Mouse (Mus musculus) cerebellum, adult (tissue): Measurements from ENCODE around the gene Pax5.

Experiments used
- ATAC-seq: cut with Nextera tagmentation; 2 replicates; pipeline ENCODE4 v1.9.2; 2017; ENCODE audit warnings: mild to moderate bottlenecking, moderate library complexity, mixed read lengths; ENCODE audit not compliant: insufficient number of reproducible peaks, low FRiP score, low TSS enrichment

The Pax5 gene

DNA sequence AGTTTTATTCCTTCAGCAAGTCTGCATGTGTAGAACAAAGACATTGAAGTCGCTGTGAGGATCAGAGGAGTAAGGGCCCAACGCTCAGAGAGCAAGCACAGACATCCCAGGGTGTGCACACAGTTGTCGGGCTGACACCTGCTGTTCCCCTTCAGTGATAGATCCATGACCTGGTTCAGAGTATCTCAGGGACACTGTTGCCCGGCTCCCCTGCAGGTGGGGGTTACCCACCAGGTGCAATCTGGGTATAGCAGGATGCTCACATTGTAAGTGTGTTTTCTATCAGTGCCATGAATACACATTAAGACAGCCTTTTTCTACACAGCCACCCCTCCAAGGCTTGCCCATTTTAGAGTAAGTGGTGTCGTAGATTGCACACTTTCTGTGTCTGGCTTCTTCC, 212.1 kb downstream of the Pax5 start:
- ATAC-seq = no peak

DNA sequence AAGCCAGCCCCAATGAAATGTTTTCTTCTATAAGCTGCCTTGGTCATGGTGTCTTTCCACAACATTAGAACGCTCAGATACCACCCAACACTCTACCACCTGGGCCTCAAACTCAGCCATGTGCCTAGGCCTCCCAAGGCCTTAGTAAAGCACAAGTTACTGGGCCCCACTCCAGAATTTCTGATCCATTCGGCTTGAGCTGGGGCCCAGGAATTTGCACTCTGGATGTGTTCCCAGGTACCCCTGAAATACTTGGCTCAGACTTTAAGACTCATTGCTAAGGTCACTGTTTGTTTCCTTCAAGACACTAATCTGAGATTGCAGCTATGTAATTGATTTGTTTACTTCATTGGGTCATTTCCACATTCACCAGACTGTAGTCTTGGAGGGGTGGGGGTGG, 214.5 kb downstream of the Pax5 start:
- no peak for ATAC-seq

DNA sequence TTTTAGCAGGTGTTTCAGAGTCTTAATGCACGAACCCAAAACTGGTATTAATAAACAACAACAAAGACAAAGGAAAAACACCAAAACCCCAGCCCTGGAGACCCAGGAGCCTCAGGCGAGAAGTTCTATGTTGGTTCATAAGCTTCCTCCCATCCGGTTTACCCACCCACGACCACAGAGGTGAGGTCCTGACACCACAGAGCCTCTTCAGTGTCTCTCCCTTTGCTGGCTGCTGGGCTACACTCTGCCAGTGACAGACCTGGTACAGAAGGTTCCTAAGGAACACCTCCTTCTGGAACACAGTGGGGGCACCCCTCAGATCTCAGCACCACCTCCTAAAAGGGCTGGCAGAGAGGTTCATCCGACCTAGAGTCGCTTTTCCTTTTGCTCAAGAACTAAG, 216.5 kb downstream of the Pax5 start:
- no peak for ATAC-seq

DNA sequence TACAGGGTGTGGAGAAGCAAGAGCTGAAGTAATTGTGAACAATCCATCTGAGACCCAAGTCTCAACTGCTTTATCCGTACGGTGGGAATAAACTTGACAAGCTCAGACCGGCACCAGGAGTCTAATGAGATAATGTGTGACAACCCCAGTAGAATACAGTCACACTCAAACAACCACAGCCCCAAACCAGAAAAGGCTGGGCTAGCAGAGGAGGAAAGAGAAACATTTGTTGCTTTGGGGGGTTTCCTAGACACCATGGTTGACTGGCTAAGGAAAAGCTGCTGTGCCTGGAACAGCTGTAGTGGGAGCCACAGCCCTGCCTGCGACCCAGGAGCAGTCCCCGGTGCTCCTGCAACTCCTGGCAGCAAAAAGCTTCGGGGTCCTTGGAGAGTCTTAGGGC, 219.4 kb downstream of the Pax5 start:
- no peak for ATAC-seq

DNA sequence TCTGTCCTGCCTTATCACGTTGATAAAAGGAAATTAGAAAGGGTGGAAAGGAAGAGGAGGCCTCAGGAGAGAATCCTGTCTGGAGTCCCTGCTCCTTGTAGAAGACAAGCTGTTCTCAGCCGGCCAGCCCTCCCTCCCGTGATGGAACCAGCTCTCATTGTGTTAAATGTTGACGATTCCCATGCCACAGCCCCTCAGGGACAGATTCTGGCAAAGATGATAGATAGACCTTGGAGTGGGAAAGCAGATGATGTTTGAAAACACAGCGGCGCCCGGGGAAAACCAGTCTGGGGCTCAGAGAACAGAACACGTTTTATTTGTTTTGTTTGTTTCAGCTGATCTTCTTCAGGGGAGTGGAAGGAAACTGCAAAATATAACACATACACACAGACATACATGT, 221.6 kb downstream of the Pax5 start:
- no peak for ATAC-seq

DNA sequence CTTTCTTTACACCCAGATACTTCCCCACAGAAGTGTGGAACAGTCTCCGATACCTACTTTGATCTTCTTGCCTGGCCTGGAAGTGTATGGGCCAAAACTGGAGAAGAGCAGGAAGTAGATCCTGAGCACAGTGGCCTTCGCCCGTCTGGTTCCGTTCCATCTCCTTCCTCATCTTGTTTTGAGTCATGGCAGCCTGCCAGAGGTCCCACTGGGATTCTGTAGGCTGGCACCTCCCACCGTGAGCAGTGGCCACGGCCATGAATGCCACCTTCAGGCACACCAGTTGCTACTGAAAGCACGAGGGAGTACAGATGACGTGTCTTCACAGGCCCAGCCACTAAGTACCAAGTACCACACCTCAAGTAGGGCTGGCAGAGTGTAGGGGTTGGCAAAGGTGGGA, 222.1 kb downstream of the Pax5 start:
- ATAC-seq = no peak

DNA sequence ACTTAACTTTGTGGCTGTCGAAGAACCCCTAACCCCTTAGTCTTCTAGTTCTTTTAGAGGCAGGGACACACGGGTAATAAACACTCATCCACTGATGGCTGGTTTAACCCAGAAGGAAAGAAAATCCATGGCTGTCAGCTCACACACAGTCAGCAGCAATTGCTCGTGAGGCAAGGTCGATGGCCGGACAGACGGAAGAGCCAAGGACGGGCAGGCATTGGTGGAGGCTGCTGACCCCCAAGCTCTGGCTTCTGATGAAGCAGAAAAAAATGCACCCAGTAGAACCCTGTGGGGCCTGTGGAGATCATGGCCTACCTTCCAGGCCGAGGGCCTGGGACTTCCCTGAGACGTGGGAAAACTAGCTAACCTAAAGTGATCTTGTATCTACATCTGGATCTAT, 227.4 kb downstream of the Pax5 start:
- ATAC-seq = no peak

DNA sequence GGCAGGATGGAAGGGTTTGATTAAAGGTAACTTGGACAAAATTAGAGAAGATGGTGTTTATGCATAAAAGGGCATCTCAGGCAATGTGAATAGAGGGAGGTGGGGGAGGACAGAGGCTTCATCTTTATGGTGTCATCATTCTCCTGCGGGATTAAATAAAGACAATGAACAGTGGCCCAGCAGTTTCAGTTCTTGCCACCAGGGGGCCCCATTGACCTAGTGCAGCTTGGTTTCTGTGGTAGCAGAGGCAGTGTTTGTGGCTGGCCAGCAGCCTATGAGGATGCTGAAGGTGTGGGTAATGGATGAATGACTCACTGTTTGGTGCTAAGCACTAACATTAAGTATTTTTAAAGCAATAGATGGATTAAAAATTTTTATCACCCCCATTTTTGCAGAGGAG, 230.5 kb downstream of the Pax5 start:
- ATAC-seq = no peak
